Mouse (Mus musculus) liver, postnatal 0 days (tissue): ENCODE results near the gene Mto1.

Experiments used
- CTCF ChIP-seq: sonication (generic); IDR thresholded peaks from 2 replicates; pipeline ENCODE4 v1.5.1; 2016; ENCODE audit warnings: antibody characterized with exemption, low read depth
- EP300 ChIP-seq: IDR thresholded peaks from 2 replicates; pipeline ENCODE4 v1.6.1; 2016; ENCODE audit warnings: antibody characterized with exemption, low read depth, mild to moderate bottlenecking

DNA sequence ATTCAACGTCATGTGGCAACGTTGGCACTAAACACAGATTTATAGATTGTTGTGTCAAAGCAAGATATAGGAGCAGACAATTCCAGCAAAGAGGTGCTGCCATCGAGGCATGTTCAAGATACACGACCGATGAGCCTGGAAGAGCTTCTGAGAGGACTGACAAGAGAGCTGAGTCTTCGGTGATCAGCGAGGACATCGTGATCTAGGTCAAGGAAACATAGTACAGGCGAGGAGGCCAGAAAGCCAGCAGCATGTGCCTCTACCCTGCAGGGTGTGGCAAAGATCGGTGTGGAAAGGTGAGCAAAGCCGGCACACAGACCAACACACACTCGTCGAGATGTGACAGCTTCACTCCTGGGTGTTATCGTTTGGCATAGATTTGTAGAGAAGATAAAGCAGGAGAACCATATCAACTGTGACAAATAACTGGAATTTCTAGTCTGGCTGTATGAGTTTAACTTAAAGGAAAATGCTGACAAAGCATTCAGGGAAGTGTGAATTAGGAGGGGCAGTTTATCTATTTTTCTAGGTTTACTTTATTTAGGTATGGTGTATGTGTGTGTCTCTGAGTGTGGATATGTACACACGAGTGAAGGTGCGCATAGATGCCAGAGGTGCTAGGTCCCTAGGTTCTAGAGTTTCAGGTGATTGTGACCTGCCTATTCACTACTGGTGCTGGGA is 60.2 kb downstream of the Mto1 start:
- TF ChIP-seq CTCF (no peak), EP300 (no peak)
